ENCODE assay signal across 8 mouse cellular contexts in genomic region chr14:19041984-19042760, GRCm38 (mm10).
DNase-seq lines count a peak whose midpoint lies in the region; ATAC-seq and TF ChIP-seq lines count a peak whose summit lies in the region.

No protein-coding gene starts in this region.

- H3K4me3 ChIP-seq in bone marrow, adult 2 months (replicated peaks; ENCODE audit: control insufficient read depth, low read depth, low read length), result no peak overlapping the region
- H3K4me3 ChIP-seq in embryonic facial prominence, embryonic 13.5 days, result peak overlapping the region; percentile 40
- H3K4me3 ChIP-seq in heart, embryonic 16.5 days (ENCODE audit: low read length), result peak overlapping the region; percentile 41
- peak overlapping the region; percentile 17; the same call in 1 of the 2 replicates for H3K4me3 ChIP-seq in liver, postnatal 0 days (ENCODE audit: low read depth, low read length)
- peak overlapping the region; percentile 52 for H3K4me3 ChIP-seq in neural tube, embryonic 15.5 days (replicated peaks)

- TF ChIP-seq POLR2A in bone marrow, adult 2 months (IDR thresholded peaks at IDR 0.05; ENCODE audit: borderline replicate concordance, control insufficient read depth, low read depth, low read length), result no peak

- no peaks in the 10 kb centered on the region for H3K36me3 ChIP-seq in embryonic facial prominence, embryonic 13.5 days
- no peaks in the 10 kb centered on the region for H3K36me3 ChIP-seq in heart, embryonic 16.5 days (ENCODE audit: control insufficient read depth, insufficient read depth)
- H3K36me3 ChIP-seq in liver, postnatal 0 days (replicated peaks; ENCODE audit: insufficient read depth, low read length), result no peaks in the 10 kb centered on the region
- no peaks in the 10 kb centered on the region for H3K36me3 ChIP-seq in neural tube, embryonic 15.5 days

- H3K9ac ChIP-seq in embryonic facial prominence, embryonic 13.5 days, result peak overlapping the region; percentile 53
- H3K9ac ChIP-seq in heart, embryonic 16.5 days (ENCODE audit: low read length), result peak overlapping the region; percentile 59; the same call in 1 of the 2 replicates
- no peak overlapping the region for H3K9ac ChIP-seq in liver, postnatal 0 days (replicated peaks)
- H3K9ac ChIP-seq in neural tube, embryonic 15.5 days (replicated peaks), result peak overlapping the region; percentile 65

- peak; percentile 60 for DNase-seq in ES-CJ7 (ENCODE audit: low read depth, low spot score)
- DNase-seq in kidney, postnatal 4 days, result peak; percentile 75 to 77
- peak; percentile 53 for DNase-seq in liver, postnatal 0 days
- DNase-seq in urinary bladder, postnatal 36 days (ENCODE audit: low spot score in 2 of 2), result peak; percentile 13 to 25

- peak; percentile 32; the same call in 1 of the 2 replicates for ATAC-seq in embryonic facial prominence, embryonic 13.5 days (ENCODE audit: insufficient number of reproducible peaks, insufficient read depth, low FRiP score, low TSS enrichment, low read depth)
- ATAC-seq in heart, embryonic 16.5 days (replicated peaks; ENCODE audit: extremely low read depth, insufficient read depth, low FRiP score), result no peak; the same call in 1 of the 2 replicates
- peak; percentile 44; the same call in 1 of the 2 replicates for ATAC-seq in liver, postnatal 0 days
- peak; percentile 93 for ATAC-seq in neural tube, embryonic 15.5 days (ENCODE audit: low FRiP score)

- no peaks in the 10 kb centered on the region for H3K9me3 ChIP-seq in embryonic facial prominence, embryonic 13.5 days
- H3K9me3 ChIP-seq in heart, embryonic 16.5 days (replicated peaks; ENCODE audit: control insufficient read depth, low read length), result no peaks in the 10 kb centered on the region
- H3K9me3 ChIP-seq in liver, postnatal 0 days (ENCODE audit: low read length), result no peaks in the 10 kb centered on the region
- no peaks in the 10 kb centered on the region for H3K9me3 ChIP-seq in neural tube, embryonic 15.5 days (replicated peaks)

- no peaks in the 10 kb centered on the region; the same call in 1 of the 2 replicates for H3K4me1 ChIP-seq in bone marrow, adult 2 months (ENCODE audit: control insufficient read depth, insufficient read depth, low read length)
- H3K4me1 ChIP-seq in embryonic facial prominence, embryonic 13.5 days, result 0 out of 2 replicates have a peak, but pooled peaks cover 9% of the 10 kb centered on the region
- peaks cover 4% of the 10 kb centered on the region; the same call in 1 of the 2 replicates for H3K4me1 ChIP-seq in heart, embryonic 16.5 days (ENCODE audit: control insufficient read depth, insufficient read depth, low read length)
- H3K4me1 ChIP-seq in liver, postnatal 0 days (ENCODE audit: insufficient read depth), result peaks cover 5% of the 10 kb centered on the region; the same call in 1 of the 2 replicates
- peaks cover 9% of the 10 kb centered on the region for H3K4me1 ChIP-seq in neural tube, embryonic 15.5 days

- no peak for TF ChIP-seq EP300 in liver, postnatal 0 days (IDR thresholded peaks at IDR 0.05; ENCODE audit: low read depth)

- peak overlapping the region; percentile 72 for H3K4me2 ChIP-seq in embryonic facial prominence, embryonic 13.5 days
- H3K4me2 ChIP-seq in heart, embryonic 16.5 days (ENCODE audit: low read depth, low read length), result peak overlapping the region; percentile 68
- H3K4me2 ChIP-seq in liver, postnatal 0 days (ENCODE audit: low read depth, low read length), result peak overlapping the region; percentile 62
- peak overlapping the region; percentile 83 for H3K4me2 ChIP-seq in neural tube, embryonic 15.5 days

- no peak overlapping the region for H3K27ac ChIP-seq in bone marrow, adult 2 months (ENCODE audit: control insufficient read depth, insufficient read depth, low read depth, low read length, poor library complexity)
- H3K27ac ChIP-seq in embryonic facial prominence, embryonic 13.5 days, result no peak overlapping the region
- no peak overlapping the region for H3K27ac ChIP-seq in heart, embryonic 16.5 days (ENCODE audit: low read length)
- H3K27ac ChIP-seq in liver, postnatal 0 days (ENCODE audit: low read depth), result no peak overlapping the region
- no peak overlapping the region; the same call in 1 of the 2 replicates for H3K27ac ChIP-seq in neural tube, embryonic 15.5 days (replicated peaks)

- TF ChIP-seq CTCF in bone marrow, adult 2 months (IDR thresholded peaks at IDR 0.05; ENCODE audit: control insufficient read depth, insufficient read depth, low read length), result peak; percentile 16; the same call in 1 of the 2 replicates
- TF ChIP-seq CTCF in liver, postnatal 0 days (IDR thresholded peaks at IDR 0.05; ENCODE audit: low read depth), result peak; percentile 81

- 5% methylated on average over 49 of the region's 49 CpGs for WGBS in bone marrow, adult 2 months
- WGBS in embryonic facial prominence, embryonic 13.5 days, result 2% methylated on average over 49 of the region's 49 CpGs
- WGBS in heart, embryonic 16.5 days, result 3% methylated on average over 49 of the region's 49 CpGs
- 3% methylated on average over 49 of the region's 49 CpGs for WGBS in liver, postnatal 0 days (ENCODE audit: insufficient replicate concordance)
- WGBS in neural tube, embryonic 15.5 days, result 2% methylated on average over 47 of the region's 49 CpGs

- H3K27me3 ChIP-seq in embryonic facial prominence, embryonic 13.5 days, result no peaks in the 10 kb centered on the region
- no peaks in the 10 kb centered on the region for H3K27me3 ChIP-seq in heart, embryonic 16.5 days (ENCODE audit: control insufficient read depth, insufficient read depth, low read length)
- no peaks in the 10 kb centered on the region for H3K27me3 ChIP-seq in liver, postnatal 0 days (ENCODE audit: insufficient read depth, low read length)
- no peaks in the 10 kb centered on the region for H3K27me3 ChIP-seq in neural tube, embryonic 15.5 days (replicated peaks)

Comparison
In these comparisons a context has a peak if more than half of its experiments do, and no peak if none do; other contexts are left out.
1. DNase-seq: peak in every context shown above with its lines; median percentile 76 in kidney, postnatal 4 days; 60 in ES-CJ7; 53 in liver, postnatal 0 days; 19 in urinary bladder, postnatal 36 days.